Mouse (Mus musculus) spleen, adult 2 months (tissue): ENCODE results near the gene Gm813.

Experiments used
- CTCF ChIP-seq: fragments of 200-500 bp; IDR thresholded peaks from 2 replicates; pipeline ENCODE4 v1.5.1; 2011; ENCODE audit warnings: mild to moderate bottlenecking, inconsistent platforms; ENCODE audit not compliant: insufficient read depth, insufficient read length, insufficient replicate concordance; ENCODE audit errors: extremely low read depth
- POLR2A ChIP-seq: fragments of 200-500 bp; IDR thresholded peaks from 2 replicates; pipeline ENCODE4 v1.6.1; 2011; ENCODE audit warnings: low read depth, low read length, inconsistent platforms

DNA sequence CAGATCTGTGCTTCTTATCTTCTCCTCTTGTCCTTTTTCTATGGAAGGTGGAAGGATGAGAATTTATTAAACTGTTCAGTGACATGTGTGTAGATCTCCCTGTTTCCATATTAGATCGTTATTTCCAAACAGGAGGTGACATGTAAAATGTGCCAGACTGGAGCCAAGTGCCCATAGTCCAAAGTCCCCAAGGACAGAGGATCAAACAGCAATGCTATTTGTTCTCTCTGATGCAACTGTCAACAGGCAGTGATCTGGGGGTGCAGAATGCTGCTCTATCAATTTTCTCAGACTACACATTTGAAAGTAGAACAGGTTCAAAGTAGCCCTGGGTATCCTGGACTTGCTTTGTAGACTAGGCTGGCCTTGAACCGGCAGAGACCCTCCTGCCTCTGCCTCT is 47.0 kb upstream of the Gm813 start:
- TF ChIP-seq CTCF (no peak), POLR2A (no peak)
